Mouse (Mus musculus): ENCODE data around the gene Dusp15. TPM values are rescaled to one million over a fixed set of nuclear protein-coding genes. Genes with fewer than 3 reads are reported as not detected.

Dusp15 gene
- polyA plus RNA-seq, 1 experiment from 2014 or later = 0.36 TPM

- H3K27me3 ChIP-seq (replicated peaks) = 0 out of 2 replicates have a peak, but pooled peaks cover 7% of the 10 kb centered on the region
- no peaks in the 10 kb centered on the region for H3K9me3 ChIP-seq
- no peak overlapping the region for H3K27ac ChIP-seq
- H3K4me3 ChIP-seq (replicated peaks) = no peak overlapping the region
- WGBS = 47% methylated on average over 14 of the region's 14 CpGs
- no peak overlapping the region for H3K4me2 ChIP-seq (replicated peaks)
- H3K4me1 ChIP-seq (replicated peaks) = 0 out of 2 replicates have a peak, but pooled peaks cover 19% of the 10 kb centered on the region
- no peak; the same call in 1 of the 2 replicates for ATAC-seq
- no peaks in the 10 kb centered on the region for H3K36me3 ChIP-seq
- H3K9ac ChIP-seq = no peak overlapping the region
These were observed 23.1 kb downstream of the Dusp15 start for GRCm38 (mm10) chr2:152928219-152928987.

GRCm38 (mm10) chr2:152927371-152927770 is 24.1 kb downstream of the Dusp15 start:
- Histone ChIP-seq H3K36me3 (no peaks in the 10 kb centered on the region), H3K4me2 (replicated peaks) (no peak overlapping the region), H3K9ac (no peak overlapping the region), H3K9me3 (no peaks in the 10 kb centered on the region), H3K27ac (no peak overlapping the region), H3K27me3 (replicated peaks) (no peaks in the 10 kb centered on the region), H3K4me1 (replicated peaks) (peaks cover 19% of the 10 kb centered on the region; the same call in 1 of the 2 replicates), H3K4me3 (replicated peaks) (no peak overlapping the region)
- 50% methylated on average over 5 of the region's 5 CpGs for whole genome bisulfite sequencing
- ATAC-seq = no peak

GRCm38 (mm10) chr2:152926896-152927295 is 24.6 kb downstream of the Dusp15 start:
- Histone ChIP-seq H3K9me3 (no peaks in the 10 kb centered on the region), H3K4me3 (replicated peaks) (no peak overlapping the region), H3K27me3 (replicated peaks) (no peaks in the 10 kb centered on the region), H3K36me3 (no peaks in the 10 kb centered on the region), H3K27ac (no peak overlapping the region), H3K4me2 (replicated peaks) (no peak overlapping the region), H3K4me1 (replicated peaks) (peaks cover 23% of the 10 kb centered on the region; the same call in 1 of the 2 replicates), H3K9ac (no peak overlapping the region)
- ATAC-seq = no peak
- 67% methylated on average over 9 of the region's 9 CpGs for WGBS

GRCm38 (mm10) chr2:152925189-152925872 is 26.2 kb downstream of the Dusp15 start:
- WGBS = 47% methylated on average over 11 of the region's 11 CpGs
- peak overlapping the region; percentile 37; the same call in 1 of the 2 replicates for H3K27ac ChIP-seq
- peaks cover 23% of the 10 kb centered on the region; the same call in 1 of the 2 replicates for H3K4me1 ChIP-seq (replicated peaks)
- no peak overlapping the region for H3K4me3 ChIP-seq (replicated peaks)
- no peaks in the 10 kb centered on the region for H3K27me3 ChIP-seq (replicated peaks)
- no peak overlapping the region for H3K9ac ChIP-seq
- H3K4me2 ChIP-seq (replicated peaks) = no peak overlapping the region
- ATAC-seq = peak; percentile 40
- no peaks in the 10 kb centered on the region for H3K9me3 ChIP-seq
- H3K36me3 ChIP-seq = no peaks in the 10 kb centered on the region

GRCm38 (mm10) chr2:152924543-152924942 is 27.0 kb downstream of the Dusp15 start:
- H3K4me1 ChIP-seq (replicated peaks) = peaks cover 23% of the 10 kb centered on the region; the same call in 1 of the 2 replicates
- WGBS = 77% methylated on average over 5 of the region's 5 CpGs
- no peaks in the 10 kb centered on the region for H3K27me3 ChIP-seq (replicated peaks)
- H3K4me2 ChIP-seq (replicated peaks) = no peak overlapping the region
- no peak overlapping the region for H3K4me3 ChIP-seq (replicated peaks)
- no peaks in the 10 kb centered on the region for H3K36me3 ChIP-seq
- no peak overlapping the region for H3K27ac ChIP-seq
- no peak for ATAC-seq
- no peaks in the 10 kb centered on the region for H3K9me3 ChIP-seq
- H3K9ac ChIP-seq = no peak overlapping the region

- Histone ChIP-seq H3K4me3 (replicated peaks) (no peak overlapping the region), H3K9ac (no peak overlapping the region), H3K4me1 (replicated peaks) (peaks cover 23% of the 10 kb centered on the region; the same call in 1 of the 2 replicates), H3K9me3 (no peaks in the 10 kb centered on the region), H3K27ac (no peak overlapping the region), H3K4me2 (replicated peaks) (no peak overlapping the region), H3K27me3 (replicated peaks) (no peaks in the 10 kb centered on the region), H3K36me3 (no peaks in the 10 kb centered on the region)
- WGBS = 74% methylated on average over 8 of the region's 8 CpGs
- ATAC-seq = no peak
These were observed 27.4 kb downstream of the Dusp15 start for GRCm38 (mm10) chr2:152924128-152924527.

- no peak overlapping the region for H3K9ac ChIP-seq
- H3K4me3 ChIP-seq (replicated peaks) = no peak overlapping the region
- ATAC-seq = no peak
- H3K27me3 ChIP-seq (replicated peaks) = no peaks in the 10 kb centered on the region
- H3K4me2 ChIP-seq (replicated peaks) = no peak overlapping the region
- 77% methylated on average over 3 of the region's 3 CpGs for WGBS
- H3K4me1 ChIP-seq (replicated peaks) = peaks cover 24% of the 10 kb centered on the region; the same call in 1 of the 2 replicates
- no peak overlapping the region for H3K27ac ChIP-seq
- no peaks in the 10 kb centered on the region for H3K9me3 ChIP-seq
- H3K36me3 ChIP-seq = no peaks in the 10 kb centered on the region
These were observed 27.9 kb downstream of the Dusp15 start for GRCm38 (mm10) chr2:152923621-152924020.

GRCm38 (mm10) chr2:152922376-152922775 is 29.1 kb downstream of the Dusp15 start:
- Histone ChIP-seq H3K4me2 (replicated peaks) (no peak overlapping the region), H3K27ac (no peak overlapping the region), H3K4me3 (replicated peaks) (no peak overlapping the region), H3K36me3 (no peaks in the 10 kb centered on the region), H3K4me1 (replicated peaks) (peaks cover 28% of the 10 kb centered on the region; the same call in 1 of the 2 replicates), H3K27me3 (replicated peaks) (peaks cover 2% of the 10 kb centered on the region; the same call in 1 of the 2 replicates), H3K9ac (no peak overlapping the region), H3K9me3 (no peaks in the 10 kb centered on the region)
- 40% methylated on average over 7 of the region's 7 CpGs for WGBS
- no peak for ATAC-seq

- Histone ChIP-seq H3K9ac (no peak overlapping the region), H3K4me2 (replicated peaks) (no peak overlapping the region), H3K4me3 (replicated peaks) (no peak overlapping the region), H3K4me1 (replicated peaks) (peaks cover 22% of the 10 kb centered on the region), H3K27ac (no peak overlapping the region), H3K36me3 (no peaks in the 10 kb centered on the region), H3K27me3 (replicated peaks) (peaks cover 14% of the 10 kb centered on the region), H3K9me3 (no peaks in the 10 kb centered on the region)
- no peak for ATAC-seq
- WGBS = 43% methylated on average over 9 of the region's 9 CpGs
These were observed 33.8 kb downstream of the Dusp15 start for GRCm38 (mm10) chr2:152917671-152918070.

GRCm38 (mm10) chr2:152916111-152916510 is 35.4 kb downstream of the Dusp15 start:
- no peak for ATAC-seq
- Histone ChIP-seq H3K4me3 (replicated peaks) (no peak overlapping the region), H3K4me1 (replicated peaks) (peaks cover 17% of the 10 kb centered on the region), H3K27ac (no peak overlapping the region), H3K9me3 (no peaks in the 10 kb centered on the region), H3K9ac (no peak overlapping the region), H3K4me2 (replicated peaks) (no peak overlapping the region), H3K27me3 (replicated peaks) (peaks cover 30% of the 10 kb centered on the region), H3K36me3 (no peaks in the 10 kb centered on the region)
- WGBS = 49% methylated on average over 5 of the region's 5 CpGs

GRCm38 (mm10) chr2:152915453-152915852 is 36.0 kb downstream of the Dusp15 start:
- Histone ChIP-seq H3K4me1 (replicated peaks) (peaks cover 17% of the 10 kb centered on the region), H3K27me3 (replicated peaks) (peaks cover 37% of the 10 kb centered on the region), H3K4me2 (replicated peaks) (no peak overlapping the region), H3K36me3 (no peaks in the 10 kb centered on the region), H3K9ac (no peak overlapping the region), H3K4me3 (replicated peaks) (no peak overlapping the region), H3K27ac (no peak overlapping the region), H3K9me3 (no peaks in the 10 kb centered on the region)
- WGBS = 51% methylated on average over 4 of the region's 4 CpGs
- no peak for ATAC-seq

- Histone ChIP-seq H3K36me3 (no peaks in the 10 kb centered on the region), H3K27me3 (replicated peaks) (peaks cover 39% of the 10 kb centered on the region), H3K9ac (peak overlapping the region; percentile 8; the same call in 1 of the 2 replicates), H3K9me3 (no peaks in the 10 kb centered on the region), H3K4me3 (replicated peaks) (no peak overlapping the region; the same call in 1 of the 2 replicates), H3K4me1 (replicated peaks) (peaks cover 17% of the 10 kb centered on the region), H3K4me2 (replicated peaks) (peak overlapping the region; percentile 49), H3K27ac (no peak overlapping the region)
- ATAC-seq = peak; percentile 78
- 4% methylated on average over 18 of the region's 18 CpGs for WGBS
These were observed 37.0 kb downstream of the Dusp15 start for GRCm38 (mm10) chr2:152914310-152915120.

Measured in intestine, embryonic 15.5 days (tissue).